Mouse (Mus musculus): ENCODE data around the gene Ppp4r2. TPM values are rescaled to one million over a fixed set of nuclear protein-coding genes. Genes with fewer than 3 reads are reported as not detected.
A peak's percentile ranks its signal among the peaks of the same experiment; 100 is the strongest.

Gene Ppp4r2
- polyA plus RNA-seq (2014; fragmentation: Nextera tagmentation; extraction: Ambion mirVana), result 21.9 and 25.1 TPM in 2 replicates

GRCm38 (mm10) chr6:100833355-100833754 is at the start of gene Ppp4r2:
Gene Ppp4r2 (plus strand): TSS chr6:100833622.
- no peaks in the 10 kb centered on the region for H3K9me3 ChIP-seq (replicated peaks; ENCODE audit: control insufficient read depth, low read length)
- peak within 1 kb of the TSS; percentile 90 for H3K4me3 ChIP-seq (ENCODE audit: low read depth, low read length)
- peak; percentile 88 for ATAC-seq (replicated peaks; ENCODE audit: insufficient number of reproducible peaks, low FRiP score, low TSS enrichment)
- no peaks in the 10 kb centered on the region for H3K27me3 ChIP-seq (ENCODE audit: control insufficient read depth, insufficient read depth, low read length)
- H3K36me3 ChIP-seq (ENCODE audit: control insufficient read depth, insufficient read depth, low read length), result peaks cover 21% of the 10 kb centered on the region
- H3K4me2 ChIP-seq, result peak within 1 kb of the TSS; percentile 67
- peak within 1 kb of the TSS; percentile 94 for H3K9ac ChIP-seq (ENCODE audit: low read depth, low read length)
- under 1% methylated on average over 42 of the region's 50 CpGs for WGBS (ENCODE audit: insufficient replicate concordance)
- H3K27ac ChIP-seq (ENCODE audit: low read depth, low read length), result peak within 1 kb of the TSS; percentile 93
- peaks cover 5% of the 10 kb centered on the region; the same call in 1 of the 2 replicates for H3K4me1 ChIP-seq (ENCODE audit: control insufficient read depth, insufficient read depth, low read length)

DNA sequence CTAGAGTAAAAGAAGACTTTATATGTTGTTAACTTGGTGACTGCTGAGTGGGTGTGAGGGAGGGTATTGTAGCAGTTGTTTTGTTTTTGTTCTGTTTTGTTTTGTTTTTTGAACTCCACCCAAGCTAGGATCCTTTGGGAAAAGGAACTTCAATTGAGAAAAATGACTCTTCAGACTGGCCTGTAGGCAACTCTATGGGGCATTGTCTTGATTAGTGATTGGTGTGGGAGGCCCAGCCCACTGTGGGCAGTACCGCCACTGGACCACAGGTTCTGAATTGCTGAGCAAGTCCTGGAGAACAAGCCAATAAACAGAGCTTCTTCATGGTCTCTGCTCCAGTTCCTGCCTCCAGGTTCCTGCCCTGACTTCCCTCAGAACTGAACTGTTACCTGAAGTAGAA is 45.7 kb upstream of the Ppp4r2 start:
- Histone ChIP-seq H3K36me3 (ENCODE audit: control insufficient read depth, insufficient read depth, low read length) (no peaks in the 10 kb centered on the region), H3K27me3 (ENCODE audit: control insufficient read depth, insufficient read depth, low read length) (no peaks in the 10 kb centered on the region), H3K4me1 (ENCODE audit: control insufficient read depth, insufficient read depth, low read length) (no peaks in the 10 kb centered on the region), H3K9me3 (replicated peaks; ENCODE audit: control insufficient read depth, low read length) (no peaks in the 10 kb centered on the region; the same call in 1 of the 2 replicates), H3K4me3 (ENCODE audit: low read depth, low read length) (no peak overlapping the region), H3K9ac (ENCODE audit: low read depth, low read length) (no peak overlapping the region), H3K4me2 (no peak overlapping the region), H3K27ac (ENCODE audit: low read depth, low read length) (no peak overlapping the region)
- ATAC-seq (replicated peaks; ENCODE audit: insufficient number of reproducible peaks, low FRiP score, low TSS enrichment), result no peak
- WGBS (ENCODE audit: insufficient replicate concordance), result 78% methylated on average over 1 of the region's 1 CpGs

GRCm38 (mm10) chr6:100789161-100789560 is 44.3 kb upstream of the Ppp4r2 start:
- H3K4me3 ChIP-seq (ENCODE audit: low read depth, low read length), result no peak overlapping the region
- no peaks in the 10 kb centered on the region for H3K27me3 ChIP-seq (ENCODE audit: control insufficient read depth, insufficient read depth, low read length)
- no peak overlapping the region for H3K4me2 ChIP-seq
- no peak for ATAC-seq (replicated peaks; ENCODE audit: insufficient number of reproducible peaks, low FRiP score, low TSS enrichment)
- H3K9ac ChIP-seq (ENCODE audit: low read depth, low read length), result no peak overlapping the region
- no peaks in the 10 kb centered on the region for H3K36me3 ChIP-seq (ENCODE audit: control insufficient read depth, insufficient read depth, low read length)
- no peak overlapping the region for H3K27ac ChIP-seq (ENCODE audit: low read depth, low read length)
- no peaks in the 10 kb centered on the region; the same call in 1 of the 2 replicates for H3K9me3 ChIP-seq (replicated peaks; ENCODE audit: control insufficient read depth, low read length)
- WGBS (ENCODE audit: insufficient replicate concordance), result 73% methylated on average over 1 of the region's 1 CpGs
- no peaks in the 10 kb centered on the region for H3K4me1 ChIP-seq (ENCODE audit: control insufficient read depth, insufficient read depth, low read length)

- Histone ChIP-seq H3K4me3 (ENCODE audit: low read depth, low read length) (no peak overlapping the region), H3K27ac (ENCODE audit: low read depth, low read length) (no peak overlapping the region), H3K36me3 (ENCODE audit: control insufficient read depth, insufficient read depth, low read length) (no peaks in the 10 kb centered on the region), H3K9ac (ENCODE audit: low read depth, low read length) (no peak overlapping the region), H3K27me3 (ENCODE audit: control insufficient read depth, insufficient read depth, low read length) (no peaks in the 10 kb centered on the region), H3K4me2 (no peak overlapping the region), H3K4me1 (ENCODE audit: control insufficient read depth, insufficient read depth, low read length) (no peaks in the 10 kb centered on the region), H3K9me3 (replicated peaks; ENCODE audit: control insufficient read depth, low read length) (no peaks in the 10 kb centered on the region; the same call in 1 of the 2 replicates)
- ATAC-seq (replicated peaks; ENCODE audit: insufficient number of reproducible peaks, low FRiP score, low TSS enrichment), result no peak
- WGBS (ENCODE audit: insufficient replicate concordance), result 73% methylated on average over 3 of the region's 3 CpGs
These were observed 41.3 kb upstream of the Ppp4r2 start for GRCm38 (mm10) chr6:100792055-100792659.

DNA sequence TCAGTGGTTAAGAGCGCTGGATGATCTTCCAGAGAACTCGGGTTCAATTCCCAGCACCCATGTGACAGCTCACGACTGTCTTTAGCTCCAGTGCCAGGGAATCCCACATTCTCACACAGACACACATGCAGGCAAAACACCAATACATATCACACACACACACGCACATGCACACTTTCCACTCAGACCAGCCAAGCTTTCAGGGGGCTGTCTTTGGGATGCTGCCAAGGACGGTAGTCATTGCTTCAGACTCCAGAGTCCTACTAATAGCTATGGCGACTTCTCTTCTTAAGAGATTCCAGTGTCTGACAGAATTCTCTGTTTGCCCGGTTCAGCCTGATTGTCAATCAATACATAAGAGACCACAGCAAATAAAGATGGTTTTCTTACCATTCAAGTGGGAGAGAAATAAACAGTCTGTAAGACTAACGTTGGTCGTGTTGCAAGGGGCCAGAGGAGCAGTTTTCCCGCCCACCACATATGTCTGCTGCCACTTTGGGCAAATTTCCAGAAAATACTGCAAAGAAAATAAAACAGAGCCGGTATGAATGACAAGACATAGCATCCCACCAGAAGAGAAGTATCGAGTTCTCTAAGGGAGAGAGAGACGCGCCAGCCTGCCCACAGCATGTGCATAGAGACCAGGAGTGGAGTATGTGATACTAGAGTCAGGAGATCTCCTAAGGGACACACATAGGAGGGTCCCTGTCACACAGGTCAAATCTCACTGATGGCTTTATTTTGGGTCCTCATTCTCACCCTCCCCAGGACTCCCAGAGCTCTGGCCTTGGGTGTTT is 40.3 kb upstream of the Ppp4r2 start:
- no peaks in the 10 kb centered on the region for H3K4me1 ChIP-seq (ENCODE audit: control insufficient read depth, insufficient read depth, low read length)
- H3K4me3 ChIP-seq (ENCODE audit: low read depth, low read length), result no peak overlapping the region
- no peak for ATAC-seq (replicated peaks; ENCODE audit: insufficient number of reproducible peaks, low FRiP score, low TSS enrichment)
- H3K27me3 ChIP-seq (ENCODE audit: control insufficient read depth, insufficient read depth, low read length), result no peaks in the 10 kb centered on the region
- H3K36me3 ChIP-seq (ENCODE audit: control insufficient read depth, insufficient read depth, low read length), result no peaks in the 10 kb centered on the region
- H3K9ac ChIP-seq (ENCODE audit: low read depth, low read length), result no peak overlapping the region
- 72% methylated on average over 14 of the region's 14 CpGs for WGBS (ENCODE audit: insufficient replicate concordance)
- no peak overlapping the region for H3K27ac ChIP-seq (ENCODE audit: low read depth, low read length)
- no peaks in the 10 kb centered on the region; the same call in 1 of the 2 replicates for H3K9me3 ChIP-seq (replicated peaks; ENCODE audit: control insufficient read depth, low read length)
- H3K4me2 ChIP-seq, result no peak overlapping the region

DNA sequence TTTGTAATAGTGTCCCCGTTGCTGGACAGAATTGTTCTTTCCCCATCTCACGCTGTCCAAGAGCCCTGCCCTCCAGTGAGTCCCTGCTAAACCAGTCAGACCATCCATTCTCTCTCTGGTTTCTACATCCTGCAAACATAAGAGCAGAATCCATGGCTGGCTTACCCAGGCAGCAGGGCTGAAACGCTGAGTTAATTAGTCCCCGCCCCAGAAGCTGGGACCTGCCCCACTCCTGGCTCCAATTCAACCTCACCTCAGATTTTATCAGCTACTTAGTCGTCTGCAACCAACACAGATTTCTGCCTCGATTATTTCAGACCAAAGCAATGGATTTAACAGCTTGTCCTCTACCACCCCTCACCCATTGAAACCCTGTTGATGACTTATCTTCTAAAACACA is 37.6 kb upstream of the Ppp4r2 start:
- Histone ChIP-seq H3K27me3 (ENCODE audit: control insufficient read depth, insufficient read depth, low read length) (no peaks in the 10 kb centered on the region), H3K4me3 (ENCODE audit: low read depth, low read length) (no peak overlapping the region), H3K9ac (ENCODE audit: low read depth, low read length) (no peak overlapping the region), H3K36me3 (ENCODE audit: control insufficient read depth, insufficient read depth, low read length) (no peaks in the 10 kb centered on the region), H3K4me1 (ENCODE audit: control insufficient read depth, insufficient read depth, low read length) (no peaks in the 10 kb centered on the region), H3K9me3 (replicated peaks; ENCODE audit: control insufficient read depth, low read length) (no peaks in the 10 kb centered on the region; the same call in 1 of the 2 replicates), H3K27ac (ENCODE audit: low read depth, low read length) (no peak overlapping the region), H3K4me2 (no peak overlapping the region)
- 50% methylated on average over 6 of the region's 6 CpGs for WGBS (ENCODE audit: insufficient replicate concordance)
- no peak for ATAC-seq (replicated peaks; ENCODE audit: insufficient number of reproducible peaks, low FRiP score, low TSS enrichment)

- Histone ChIP-seq H3K36me3 (ENCODE audit: control insufficient read depth, insufficient read depth, low read length) (no peaks in the 10 kb centered on the region), H3K4me2 (no peak overlapping the region), H3K27ac (ENCODE audit: low read depth, low read length) (no peak overlapping the region), H3K4me1 (ENCODE audit: control insufficient read depth, insufficient read depth, low read length) (no peaks in the 10 kb centered on the region), H3K9me3 (replicated peaks; ENCODE audit: control insufficient read depth, low read length) (no peaks in the 10 kb centered on the region), H3K27me3 (ENCODE audit: control insufficient read depth, insufficient read depth, low read length) (no peaks in the 10 kb centered on the region), H3K9ac (ENCODE audit: low read depth, low read length) (no peak overlapping the region), H3K4me3 (ENCODE audit: low read depth, low read length) (no peak overlapping the region)
- ATAC-seq (replicated peaks; ENCODE audit: insufficient number of reproducible peaks, low FRiP score, low TSS enrichment), result no peak
- WGBS (ENCODE audit: insufficient replicate concordance), result 87% methylated on average over 6 of the region's 6 CpGs
These were observed 34.1 kb upstream of the Ppp4r2 start for GRCm38 (mm10) chr6:100799290-100799689.

- H3K27ac ChIP-seq (ENCODE audit: low read depth, low read length), result no peak overlapping the region
- H3K9me3 ChIP-seq (replicated peaks; ENCODE audit: control insufficient read depth, low read length), result no peaks in the 10 kb centered on the region
- ATAC-seq (replicated peaks; ENCODE audit: insufficient number of reproducible peaks, low FRiP score, low TSS enrichment), result no peak
- WGBS (ENCODE audit: insufficient replicate concordance), result 81% methylated on average over 4 of the region's 4 CpGs
- no peak overlapping the region for H3K9ac ChIP-seq (ENCODE audit: low read depth, low read length)
- H3K4me1 ChIP-seq (ENCODE audit: control insufficient read depth, insufficient read depth, low read length), result no peaks in the 10 kb centered on the region
- no peak overlapping the region for H3K4me2 ChIP-seq
- no peak overlapping the region for H3K4me3 ChIP-seq (ENCODE audit: low read depth, low read length)
- H3K27me3 ChIP-seq (ENCODE audit: control insufficient read depth, insufficient read depth, low read length), result no peaks in the 10 kb centered on the region
- H3K36me3 ChIP-seq (ENCODE audit: control insufficient read depth, insufficient read depth, low read length), result no peaks in the 10 kb centered on the region
These were observed 33.7 kb upstream of the Ppp4r2 start for GRCm38 (mm10) chr6:100799766-100800165.
